In genomic region chr9:48515332-48515731, GRCm38 (mm10) we compare ENCODE assay signal across 11 mouse cellular contexts. TPM values are rescaled to one million over a fixed set of nuclear protein-coding genes. Genes with fewer than 3 reads are reported as not detected.
DNase-seq lines count a peak whose midpoint lies in the region; ATAC-seq lines count a peak whose summit lies in the region.
"Had no signal": no experiment of that assay in that cellular context is flagged by ENCODE, and none has a peak within 500 bp of the region (broad histone marks: within the 10 kb centered on the region; RNA-seq: fewer than 3 reads in every experiment).

No protein-coding gene starts in this region.

- H3K9me3 ChIP-seq in embryonic facial prominence, embryonic 14.5 days (ENCODE audit: control insufficient read depth, low read length), result no peaks in the 10 kb centered on the region
- no peaks in the 10 kb centered on the region for H3K9me3 ChIP-seq in embryonic facial prominence, embryonic 10.5 days
- no peaks in the 10 kb centered on the region for H3K9me3 ChIP-seq in midbrain, embryonic 14.5 days (ENCODE audit: control insufficient read depth, low read length)
- H3K9me3 ChIP-seq in midbrain, embryonic 10.5 days (replicated peaks), result no peaks in the 10 kb centered on the region
- H3K9me3 ChIP-seq in heart, embryonic 14.5 days (ENCODE audit: control insufficient read depth, low read length), result no peaks in the 10 kb centered on the region
- no peaks in the 10 kb centered on the region for H3K9me3 ChIP-seq in intestine, embryonic 15.5 days
- H3K9me3 ChIP-seq: hindbrain, embryonic 12.5 days; liver, embryonic 15.5 days had no signal

- no peak overlapping the region for H3K9ac ChIP-seq in embryonic facial prominence, embryonic 14.5 days (ENCODE audit: low read depth, low read length)
- H3K9ac ChIP-seq in midbrain, embryonic 14.5 days (replicated peaks; ENCODE audit: low read length), result no peak overlapping the region
- H3K9ac ChIP-seq in heart, embryonic 14.5 days (ENCODE audit: low read length), result no peak overlapping the region
- H3K9ac ChIP-seq in intestine, embryonic 15.5 days, result no peak overlapping the region
- H3K9ac ChIP-seq: hindbrain, embryonic 12.5 days; liver, embryonic 15.5 days had no signal

- H3K4me2 ChIP-seq in embryonic facial prominence, embryonic 14.5 days (ENCODE audit: low read depth, low read length), result no peak overlapping the region
- no peak overlapping the region for H3K4me2 ChIP-seq in midbrain, embryonic 14.5 days (ENCODE audit: low read length)
- peak overlapping the region; percentile 31; the same call in 1 of the 2 replicates for H3K4me2 ChIP-seq in heart, embryonic 14.5 days (ENCODE audit: low read length)
- H3K4me2 ChIP-seq in intestine, embryonic 15.5 days (replicated peaks), result no peak overlapping the region
- H3K4me2 ChIP-seq: hindbrain, embryonic 12.5 days; liver, embryonic 15.5 days had no signal

- no peak overlapping the region for H3K4me3 ChIP-seq in embryonic facial prominence, embryonic 14.5 days (ENCODE audit: low read depth, low read length)
- no peak overlapping the region for H3K4me3 ChIP-seq in embryonic facial prominence, embryonic 10.5 days
- no peak overlapping the region for H3K4me3 ChIP-seq in midbrain, embryonic 14.5 days (replicated peaks; ENCODE audit: low read depth, low read length)
- no peak overlapping the region for H3K4me3 ChIP-seq in midbrain, embryonic 10.5 days
- H3K4me3 ChIP-seq in heart, embryonic 14.5 days (ENCODE audit: control insufficient read depth in 1 of 2, insufficient read depth in 1 of 2, low read depth in 1 of 2, low read length in 2 of 2), result no peak overlapping the region
- no peak overlapping the region for H3K4me3 ChIP-seq in intestine, embryonic 15.5 days (replicated peaks)
- H3K4me3 ChIP-seq: hindbrain, embryonic 12.5 days; liver, embryonic 15.5 days had no signal

- H3K4me1 ChIP-seq in embryonic facial prominence, embryonic 14.5 days (ENCODE audit: control insufficient read depth, insufficient read depth, low read length), result peaks cover 19% of the 10 kb centered on the region; the same call in 1 of the 2 replicates
- peaks cover 12% of the 10 kb centered on the region; the same call in 1 of the 2 replicates for H3K4me1 ChIP-seq in embryonic facial prominence, embryonic 10.5 days
- H3K4me1 ChIP-seq in midbrain, embryonic 14.5 days (ENCODE audit: control insufficient read depth, insufficient read depth, low read length), result no peaks in the 10 kb centered on the region
- H3K4me1 ChIP-seq in midbrain, embryonic 10.5 days, result 0 out of 2 replicates have a peak, but pooled peaks cover 3% of the 10 kb centered on the region
- H3K4me1 ChIP-seq in heart, embryonic 14.5 days (ENCODE audit: control insufficient read depth in 2 of 2, insufficient read depth in 2 of 2, low read length in 2 of 2), result peaks cover 2 to 21% of the 10 kb centered on the region in 2 experiments
- H3K4me1 ChIP-seq in intestine, embryonic 15.5 days (replicated peaks), result no peaks in the 10 kb centered on the region
- H3K4me1 ChIP-seq: hindbrain, embryonic 12.5 days; liver, embryonic 15.5 days had no signal

- ATAC-seq in embryonic facial prominence, embryonic 14.5 days (ENCODE audit: low read depth), result no peak
- ATAC-seq in midbrain, embryonic 14.5 days (ENCODE audit: low FRiP score, low TSS enrichment), result no peak
- ATAC-seq in heart, embryonic 14.5 days (ENCODE audit: insufficient number of reproducible peaks, insufficient read depth, low FRiP score, low read depth), result peak; percentile 91
- no peak for ATAC-seq in intestine, embryonic 15.5 days

- no peaks in the 10 kb centered on the region for H3K36me3 ChIP-seq in embryonic facial prominence, embryonic 14.5 days (ENCODE audit: control insufficient read depth, insufficient read depth, low read length)
- H3K36me3 ChIP-seq in embryonic facial prominence, embryonic 10.5 days (replicated peaks), result no peaks in the 10 kb centered on the region
- no peaks in the 10 kb centered on the region for H3K36me3 ChIP-seq in midbrain, embryonic 14.5 days (ENCODE audit: control insufficient read depth, insufficient read depth, low read length)
- H3K36me3 ChIP-seq in midbrain, embryonic 10.5 days, result no peaks in the 10 kb centered on the region
- no peaks in the 10 kb centered on the region for H3K36me3 ChIP-seq in heart, embryonic 14.5 days (ENCODE audit: control insufficient read depth, insufficient read depth, low read length)
- H3K36me3 ChIP-seq in intestine, embryonic 15.5 days, result no peaks in the 10 kb centered on the region
- H3K36me3 ChIP-seq: hindbrain, embryonic 12.5 days; liver, embryonic 15.5 days had no signal

- H3K27ac ChIP-seq in embryonic facial prominence, embryonic 14.5 days (replicated peaks; ENCODE audit: low read depth, low read length), result no peak overlapping the region
- H3K27ac ChIP-seq in embryonic facial prominence, embryonic 10.5 days (replicated peaks), result no peak overlapping the region
- no peak overlapping the region for H3K27ac ChIP-seq in midbrain, embryonic 14.5 days (replicated peaks; ENCODE audit: low read depth, low read length)
- no peak overlapping the region for H3K27ac ChIP-seq in midbrain, embryonic 10.5 days (replicated peaks)
- H3K27ac ChIP-seq in heart, embryonic 14.5 days (replicated peaks in 1 of 2; ENCODE audit: control insufficient read depth in 1 of 2, insufficient read depth in 1 of 2, low read depth in 2 of 2, low read length in 2 of 2), result peak overlapping the region; percentile 85 to 95
- H3K27ac ChIP-seq in intestine, embryonic 15.5 days, result no peak overlapping the region
- H3K27ac ChIP-seq: hindbrain, embryonic 12.5 days; kidney, postnatal 0 days; liver, embryonic 15.5 days had no signal

- 44% methylated on average over 1 of the region's 1 CpGs for WGBS in embryonic facial prominence, embryonic 14.5 days
- whole genome bisulfite sequencing in embryonic facial prominence, embryonic 10.5 days, result 88% methylated on average over 1 of the region's 1 CpGs
- WGBS in midbrain, embryonic 14.5 days, result 74% methylated on average over 1 of the region's 1 CpGs
- WGBS in midbrain, embryonic 10.5 days, result 92% methylated on average over 1 of the region's 1 CpGs
- 15% methylated on average over 1 of the region's 1 CpGs for WGBS in heart, embryonic 14.5 days
- WGBS in intestine, embryonic 15.5 days, result 68% methylated on average over 1 of the region's 1 CpGs

- peak; percentile 53 for DNase-seq in embryonic facial prominence, embryonic 14.5 days (ENCODE audit: low spot score)
- DNase-seq in embryonic facial prominence, embryonic 10.5 days (ENCODE audit: low spot score), result no peak
- DNase-seq in midbrain, embryonic 14.5 days, result peak; percentile 20
- DNase-seq in midbrain, embryonic 10.5 days (ENCODE audit: low spot score), result no peak
- peak; percentile 12 for DNase-seq in skeletal muscle tissue, adult 2 months (ENCODE audit: low read depth, low spot score)
- DNase-seq in testis, postnatal 14 days (ENCODE audit: low spot score), result no peak

- no peaks in the 10 kb centered on the region for H3K27me3 ChIP-seq in embryonic facial prominence, embryonic 14.5 days (replicated peaks; ENCODE audit: control insufficient read depth, insufficient read depth, low read length)
- no peaks in the 10 kb centered on the region; the same call in 1 of the 2 replicates for H3K27me3 ChIP-seq in embryonic facial prominence, embryonic 10.5 days (replicated peaks; ENCODE audit: low read depth, poor library complexity, severe bottlenecking)
- no peaks in the 10 kb centered on the region for H3K27me3 ChIP-seq in midbrain, embryonic 14.5 days (ENCODE audit: control insufficient read depth, insufficient read depth, low read length)
- H3K27me3 ChIP-seq in midbrain, embryonic 10.5 days (ENCODE audit: low read depth, poor library complexity, severe bottlenecking), result no peaks in the 10 kb centered on the region
- H3K27me3 ChIP-seq in heart, embryonic 14.5 days (ENCODE audit: control insufficient read depth, insufficient read depth, low read length), result no peaks in the 10 kb centered on the region
- no peaks in the 10 kb centered on the region for H3K27me3 ChIP-seq in intestine, embryonic 15.5 days (replicated peaks)
- H3K27me3 ChIP-seq: hindbrain, embryonic 12.5 days; liver, embryonic 15.5 days had no signal

RNA-seq across cellular contexts. Expression of gene Gm5617, which starts 20.1 kb away (rescaled TPM):
- 31.5 and 37.9 TPM in 2 replicates for polyA plus RNA-seq in embryonic facial prominence, embryonic 14.5 days (2014; fragmentation: Nextera tagmentation; extraction: Ambion mirVana)
- 26.8 and 27.9 TPM in 2 replicates for polyA plus RNA-seq in embryonic facial prominence, embryonic 10.5 days (2016; fragmentation: Nextera tagmentation; extraction: Ambion mirVana)
- 28.4 and 28.5 TPM in 2 replicates for polyA plus RNA-seq in midbrain, embryonic 14.5 days (2014; fragmentation: Nextera tagmentation; extraction: Ambion mirVana)
- 34.1 and 36.7 TPM in 2 replicates for polyA plus RNA-seq in midbrain, embryonic 10.5 days (2016; fragmentation: Nextera tagmentation; extraction: Ambion mirVana)
- polyA plus RNA-seq in heart, embryonic 14.5 days (2014; fragmentation: Nextera tagmentation; extraction: Ambion mirVana), result 36.7 and 40.7 TPM in 2 replicates
- 27.8 and 30.2 TPM in 2 replicates for polyA plus RNA-seq in intestine, embryonic 15.5 days (2015; fragmentation: Nextera tagmentation; extraction: Ambion mirVana)

RNA-seq across cellular contexts. Expression of gene Rbm7, which starts 20.2 kb away (rescaled TPM):
- 107 and 109 TPM in 2 replicates for polyA plus RNA-seq in embryonic facial prominence, embryonic 14.5 days (2014; fragmentation: Nextera tagmentation; extraction: Ambion mirVana)
- 115 and 118 TPM in 2 replicates for polyA plus RNA-seq in embryonic facial prominence, embryonic 10.5 days (2016; fragmentation: Nextera tagmentation; extraction: Ambion mirVana)
- 75.9 and 90.7 TPM in 2 replicates for polyA plus RNA-seq in midbrain, embryonic 14.5 days (2014; fragmentation: Nextera tagmentation; extraction: Ambion mirVana)
- polyA plus RNA-seq in midbrain, embryonic 10.5 days (2016; fragmentation: Nextera tagmentation; extraction: Ambion mirVana), result 106 and 112 TPM in 2 replicates
- polyA plus RNA-seq in heart, embryonic 14.5 days (2014; fragmentation: Nextera tagmentation; extraction: Ambion mirVana), result 84.5 and 85.7 TPM in 2 replicates
- 105 and 121 TPM in 2 replicates for polyA plus RNA-seq in intestine, embryonic 15.5 days (2015; fragmentation: Nextera tagmentation; extraction: Ambion mirVana)

RNA-seq across cellular contexts. Expression of gene Rexo2, which starts 34.9 kb away (rescaled TPM):
- 110 and 114 TPM in 2 replicates for polyA plus RNA-seq in embryonic facial prominence, embryonic 14.5 days (2014; fragmentation: Nextera tagmentation; extraction: Ambion mirVana)
- polyA plus RNA-seq in embryonic facial prominence, embryonic 10.5 days (2016; fragmentation: Nextera tagmentation; extraction: Ambion mirVana), result 109 and 110 TPM in 2 replicates
- 70.9 and 76.0 TPM in 2 replicates for polyA plus RNA-seq in midbrain, embryonic 14.5 days (2014; fragmentation: Nextera tagmentation; extraction: Ambion mirVana)
- polyA plus RNA-seq in midbrain, embryonic 10.5 days (2016; fragmentation: Nextera tagmentation; extraction: Ambion mirVana), result 95.2 and 110 TPM in 2 replicates
- 73.1 and 75.2 TPM in 2 replicates for polyA plus RNA-seq in heart, embryonic 14.5 days (2014; fragmentation: Nextera tagmentation; extraction: Ambion mirVana)
- polyA plus RNA-seq in intestine, embryonic 15.5 days (2015; fragmentation: Nextera tagmentation; extraction: Ambion mirVana), result 109 and 119 TPM in 2 replicates

Comparison
In these comparisons a context has a peak if more than half of its experiments do, and no peak if none do; other contexts are left out.
1. DNase-seq: peak in embryonic facial prominence, embryonic 14.5 days (single experiment), midbrain, embryonic 14.5 days (single experiment) and skeletal muscle tissue, adult 2 months (single experiment); none in embryonic facial prominence, embryonic 10.5 days (single experiment), midbrain, embryonic 10.5 days (single experiment) and testis, postnatal 14 days (single experiment).
2. H3K27ac ChIP-seq: peak in heart, embryonic 14.5 days (2 of 2); none in embryonic facial prominence, embryonic 14.5 days (single experiment), embryonic facial prominence, embryonic 10.5 days (single experiment), midbrain, embryonic 14.5 days (single experiment), midbrain, embryonic 10.5 days (single experiment) and intestine, embryonic 15.5 days (single experiment).